8 mouse cellular contexts compared by ENCODE assay signal in the genomic region with DNA sequence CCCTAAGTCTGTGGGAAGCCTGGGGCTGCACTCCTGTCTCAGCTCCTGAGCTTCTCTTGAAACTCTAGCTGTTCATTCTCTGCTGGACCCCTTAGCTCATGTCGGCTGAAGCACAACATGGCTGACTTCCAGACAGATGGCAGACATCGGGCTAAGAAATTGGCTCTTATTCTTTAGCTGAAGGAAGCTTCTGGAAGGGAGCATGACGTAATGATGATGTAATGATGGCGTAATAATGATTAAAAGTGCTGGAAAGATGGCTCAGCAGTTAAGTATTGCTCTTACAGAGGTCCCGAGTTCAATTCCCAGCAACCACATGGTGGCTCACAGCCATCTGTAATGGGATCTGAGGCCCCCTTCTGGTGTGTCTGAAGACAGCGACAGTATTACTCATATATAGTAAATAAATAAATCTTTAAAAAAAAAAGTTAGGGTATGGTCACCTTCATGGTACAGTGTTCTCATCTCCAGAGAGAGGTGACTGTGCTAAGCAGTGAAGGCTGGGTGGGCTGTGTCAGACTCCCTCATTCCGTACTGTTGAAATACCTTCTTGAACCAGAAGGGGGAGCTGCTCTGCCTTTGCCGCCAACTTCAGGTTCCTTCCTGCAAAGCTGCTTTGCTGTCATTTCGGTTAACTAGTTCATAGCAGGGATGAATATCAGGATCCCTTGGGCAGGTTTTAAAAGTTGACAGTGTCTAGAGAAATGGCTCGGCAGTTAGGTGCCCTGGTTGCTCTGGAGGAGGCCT. TPM values are rescaled to one million over a fixed set of nuclear protein-coding genes. Genes with fewer than 3 reads are reported as not detected.
A peak's percentile ranks its signal among the peaks of the same experiment; 100 is the strongest.
DNase-seq lines count a peak whose midpoint lies in the region; ATAC-seq and TF ChIP-seq lines count a peak whose summit lies in the region.

No protein-coding gene starts in this region.

- peak; percentile 87 for TF ChIP-seq CTCF in layer of hippocampus, adult 2 months (conservative IDR thresholded peaks at IDR 0.05)

- DNase-seq in adrenal gland, postnatal 14 days: peak; percentile 56
- DNase-seq in adrenal gland, postnatal 25 days: no peak
- peak in 1 of 2 experiments; percentile 53 for DNase-seq in layer of hippocampus, adult 2 months (ENCODE audit: low spot score in 2 of 2)
- no peak for DNase-seq in layer of hippocampus, adult 18-20 months (ENCODE audit: low spot score in 2 of 2)
- DNase-seq in brain, adult 2 months (ENCODE audit: low read depth, low spot score): peak; percentile 51
- DNase-seq in layer of hippocampus, adult 9-10 months (ENCODE audit: low spot score): no peak
- DNase-seq in urinary bladder, postnatal 25 days (ENCODE audit: low spot score): no peak

- 0 out of 2 replicates have a peak, but pooled peaks have one; percentile 46 for ATAC-seq in megakaryocyte, adult 5-6 weeks (ENCODE audit: poor library complexity, severe bottlenecking)

- no peak overlapping the region for H3K4me3 ChIP-seq in layer of hippocampus, adult 2 months

- H3K27ac ChIP-seq in layer of hippocampus, adult 2 months: no peak overlapping the region

RNA-seq across cellular contexts. Expression of gene Thap3, which starts 16.4 kb away (rescaled TPM):
- total RNA-seq in adrenal gland, postnatal 14 days (2021): 15.2 and 15.5 TPM in 2 replicates
- total RNA-seq in adrenal gland, postnatal 25 days (2021): 24.3 and 32.8 TPM in 2 replicates
- 10 to 100 TPM; 26.8 to 29.7 TPM for total RNA-seq in layer of hippocampus, adult 2 months (2021)
- 10 to 100 TPM; 24.4 to 28.2 TPM for total RNA-seq in layer of hippocampus, adult 18-20 months (2021)
- 9.6 and 11.2 TPM in 2 replicates for total RNA-seq in megakaryocyte, adult 5-6 weeks (2015)
- total RNA-seq in megakaryocyte, adult 5-6 weeks (2017): 10.3 and 12.9 TPM in 2 replicates

RNA-seq across cellular contexts. Expression of gene Phf13, which starts 23.7 kb away (rescaled TPM):
- 15.6 and 16.0 TPM in 2 replicates for total RNA-seq in adrenal gland, postnatal 14 days (2021)
- total RNA-seq in adrenal gland, postnatal 25 days (2021): 14.4 and 19.0 TPM in 2 replicates
- total RNA-seq in layer of hippocampus, adult 2 months (2021): 10 to 100 TPM; 10.5 to 10.8 TPM
- 10 to 100 TPM; 12.6 to 12.8 TPM for total RNA-seq in layer of hippocampus, adult 18-20 months (2021)
- total RNA-seq in megakaryocyte, adult 5-6 weeks (2015): 3.9 and 5.6 TPM in 2 replicates
- total RNA-seq in megakaryocyte, adult 5-6 weeks (2017): 4.0 and 4.5 TPM in 2 replicates

RNA-seq across cellular contexts. Expression of gene Klhl21, which starts 36.2 kb away (rescaled TPM):
- 18.7 TPM in 2 replicates for total RNA-seq in adrenal gland, postnatal 14 days (2021)
- 24.8 and 28.5 TPM in 2 replicates for total RNA-seq in adrenal gland, postnatal 25 days (2021)
- 10 to 100 TPM; 19.4 to 23.2 TPM for total RNA-seq in layer of hippocampus, adult 2 months (2021)
- 10 to 100 TPM; 22.2 to 24.4 TPM for total RNA-seq in layer of hippocampus, adult 18-20 months (2021)
- 2.6 and 3.8 TPM in 2 replicates for total RNA-seq in megakaryocyte, adult 5-6 weeks (2015)
- total RNA-seq in megakaryocyte, adult 5-6 weeks (2017): 3.1 and 4.1 TPM in 2 replicates

RNA-seq across cellular contexts. Expression of gene Dnajc11, which starts 38.9 kb away (rescaled TPM):
- 117 and 122 TPM in 2 replicates for total RNA-seq in adrenal gland, postnatal 14 days (2021)
- 104 and 112 TPM in 2 replicates for total RNA-seq in adrenal gland, postnatal 25 days (2021)
- 10 to 100 TPM; 68.2 to 69.1 TPM for total RNA-seq in layer of hippocampus, adult 2 months (2021)
- total RNA-seq in layer of hippocampus, adult 18-20 months (2021): 10 to 100 TPM; 65.4 to 67.7 TPM
- 18.1 and 18.5 TPM in 2 replicates for total RNA-seq in megakaryocyte, adult 5-6 weeks (2015)
- 34.7 and 39.4 TPM in 2 replicates for total RNA-seq in megakaryocyte, adult 5-6 weeks (2017)

RNA-seq across cellular contexts. Expression of gene Zbtb48, which starts 55.1 kb away (rescaled TPM):
- total RNA-seq in adrenal gland, postnatal 14 days (2021): 10.6 and 11.3 TPM in 2 replicates
- total RNA-seq in adrenal gland, postnatal 25 days (2021): 11.0 and 11.6 TPM in 2 replicates
- 10 to 100 TPM; 12.7 to 16.9 TPM for total RNA-seq in layer of hippocampus, adult 2 months (2021)
- 10 to 100 TPM; 11.2 to 12.8 TPM for total RNA-seq in layer of hippocampus, adult 18-20 months (2021)
- 6.9 and 8.1 TPM in 2 replicates for total RNA-seq in megakaryocyte, adult 5-6 weeks (2015)
- 3.8 and 8.9 TPM in 2 replicates for total RNA-seq in megakaryocyte, adult 5-6 weeks (2017)

Comparison
In these comparisons a context has a peak if more than half of its experiments do, and no peak if none do; other contexts are left out.
1. DNase-seq: peak in adrenal gland, postnatal 14 days (single experiment) and brain, adult 2 months (single experiment); none in adrenal gland, postnatal 25 days (single experiment), layer of hippocampus, adult 18-20 months (0 of 2), layer of hippocampus, adult 9-10 months (single experiment) and urinary bladder, postnatal 25 days (single experiment).